Mouse (Mus musculus) frontal cortex, adult (tissue): ENCODE measurements around the gene Fam43b.

Experiments
- ATAC-seq: cut with Nextera tagmentation; 2 replicates; pipeline ENCODE4 v1.9.2; 2017; ENCODE audit warnings: mild to moderate bottlenecking, moderate library complexity, mixed read lengths; ENCODE audit not compliant: low TSS enrichment

The Fam43b gene

DNA sequence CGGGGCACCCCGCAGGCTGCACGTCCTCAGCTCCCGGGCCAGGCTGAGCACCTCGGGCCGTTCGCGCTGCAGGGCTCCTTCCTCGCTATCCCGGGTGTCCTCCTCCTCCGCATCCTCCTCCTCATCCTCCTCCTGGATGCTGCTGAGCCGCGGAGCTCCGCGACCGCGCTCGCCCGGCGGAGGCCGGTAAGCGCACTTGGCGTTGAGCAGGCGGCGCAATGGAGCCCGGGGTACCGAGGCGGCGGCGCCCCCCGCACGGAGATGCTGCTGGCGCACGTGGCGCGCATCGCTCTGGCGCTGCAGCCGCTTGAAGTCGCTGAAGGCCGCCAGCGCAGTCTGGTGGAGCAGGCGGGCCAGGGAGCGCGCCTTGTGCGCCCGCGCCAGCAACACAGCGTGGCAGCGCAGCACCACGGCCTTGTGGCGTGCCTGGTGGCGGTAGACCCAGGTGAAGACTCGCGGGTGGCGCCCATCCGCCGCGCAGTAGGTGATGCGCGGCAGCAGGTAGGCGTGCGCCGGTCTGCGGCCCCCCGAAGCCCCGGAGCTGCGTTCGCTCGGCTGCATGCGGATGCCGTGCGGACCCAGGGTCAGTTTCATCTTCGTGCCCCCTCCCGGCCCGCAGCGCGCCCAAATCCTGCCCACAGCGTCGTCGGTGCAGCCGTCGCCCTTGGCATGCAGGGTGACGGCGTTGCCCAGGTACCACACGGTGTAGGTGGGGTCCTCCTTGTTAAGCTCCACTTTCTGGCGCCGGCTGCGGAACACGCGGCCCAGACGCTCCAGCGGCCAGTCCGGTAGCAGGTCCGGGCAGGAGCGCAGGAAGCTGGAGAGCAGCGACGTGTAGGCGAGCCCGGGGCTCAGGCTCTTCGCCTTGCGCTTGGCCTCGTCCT is 999 bp downstream of the Fam43b start:
- ATAC-seq, result peak; percentile 41

DNA sequence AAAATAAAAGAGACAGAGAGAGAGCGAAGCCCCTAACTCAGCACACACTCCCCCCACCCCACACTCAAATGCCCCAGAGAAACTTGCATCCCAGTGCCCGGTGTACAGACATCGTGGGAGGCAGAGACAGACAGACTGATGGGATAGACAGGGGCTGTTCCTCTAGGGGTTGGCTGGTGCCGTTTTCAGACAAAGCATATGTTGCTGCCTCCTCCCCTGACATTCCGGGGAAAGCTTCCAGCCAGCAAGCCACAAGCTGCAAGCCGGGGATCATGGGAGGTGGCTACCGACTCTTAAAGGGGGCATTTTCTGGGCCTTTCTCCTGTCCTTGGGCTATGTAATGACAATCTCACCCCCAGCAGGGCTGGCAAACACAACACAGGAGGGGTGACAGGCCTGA is 2.6 kb downstream of the Fam43b start:
- no peak for ATAC-seq

DNA sequence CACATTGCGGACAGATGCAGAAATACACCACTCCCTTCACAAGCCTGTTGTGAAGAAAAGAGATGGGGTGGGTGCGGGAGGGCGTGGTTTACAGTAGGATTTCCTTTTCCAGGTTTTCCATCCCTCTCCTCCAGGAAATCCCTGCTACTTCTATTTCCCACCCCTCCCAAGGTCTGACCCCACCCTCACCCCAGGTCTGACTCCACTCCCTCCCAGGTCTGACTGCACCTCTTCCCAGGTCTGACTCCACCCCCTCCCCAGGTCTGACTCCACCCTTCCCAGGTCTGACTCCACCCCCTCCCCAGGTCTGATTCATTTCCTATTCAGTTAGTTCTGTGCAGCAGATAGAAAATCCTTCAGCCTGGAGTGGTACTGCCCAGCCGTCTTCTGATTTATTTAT is 12.5 kb downstream of the Fam43b start:
- ATAC-seq, result no peak

DNA sequence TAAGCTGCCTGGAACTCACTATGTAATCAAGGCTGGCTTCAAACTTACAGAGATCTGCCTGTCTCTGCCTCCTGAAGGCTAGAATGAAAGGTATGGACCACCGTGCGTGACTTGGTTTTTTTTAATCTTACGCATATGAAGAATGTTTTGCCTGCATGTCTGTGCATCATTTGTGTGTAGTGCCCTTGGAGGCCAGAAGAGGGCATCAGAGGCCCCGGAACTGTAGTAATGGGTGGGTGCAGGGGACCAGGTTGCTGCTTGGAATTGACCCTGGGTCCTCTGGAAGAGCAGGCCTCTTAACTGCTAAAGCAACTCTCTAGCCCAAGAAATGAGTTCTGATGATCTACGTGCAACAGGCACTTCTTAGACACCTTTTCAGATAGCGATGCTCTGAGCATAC is 13.9 kb downstream of the Fam43b start:
- ATAC-seq, result no peak

DNA sequence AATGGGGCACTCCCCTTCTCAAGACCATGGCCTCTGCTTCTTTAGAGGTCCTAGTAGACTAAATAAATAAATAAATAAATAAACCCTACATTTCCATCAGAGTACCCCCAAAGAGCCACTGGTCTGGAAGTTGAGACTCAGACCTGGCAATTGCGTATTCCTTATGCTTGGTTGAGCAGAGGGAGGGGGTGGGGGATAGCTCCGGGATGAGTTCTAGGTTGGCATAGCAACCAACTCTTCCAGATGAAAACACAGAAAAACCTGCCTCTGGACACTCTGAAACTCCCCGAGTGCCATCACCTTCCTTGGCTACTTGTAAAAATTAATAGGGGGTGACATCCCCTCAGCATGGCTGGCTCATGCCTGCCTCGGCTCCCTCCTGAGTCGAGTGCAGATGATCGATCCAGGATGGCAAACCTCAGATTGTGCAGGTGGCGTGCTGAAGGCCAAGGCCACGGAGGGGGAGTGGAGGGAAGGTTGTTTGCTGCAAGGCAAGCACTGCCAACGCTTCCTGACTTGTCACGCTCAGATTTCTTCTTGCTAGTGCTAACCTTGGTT is 16.1 kb downstream of the Fam43b start:
- ATAC-seq, result no peak

DNA sequence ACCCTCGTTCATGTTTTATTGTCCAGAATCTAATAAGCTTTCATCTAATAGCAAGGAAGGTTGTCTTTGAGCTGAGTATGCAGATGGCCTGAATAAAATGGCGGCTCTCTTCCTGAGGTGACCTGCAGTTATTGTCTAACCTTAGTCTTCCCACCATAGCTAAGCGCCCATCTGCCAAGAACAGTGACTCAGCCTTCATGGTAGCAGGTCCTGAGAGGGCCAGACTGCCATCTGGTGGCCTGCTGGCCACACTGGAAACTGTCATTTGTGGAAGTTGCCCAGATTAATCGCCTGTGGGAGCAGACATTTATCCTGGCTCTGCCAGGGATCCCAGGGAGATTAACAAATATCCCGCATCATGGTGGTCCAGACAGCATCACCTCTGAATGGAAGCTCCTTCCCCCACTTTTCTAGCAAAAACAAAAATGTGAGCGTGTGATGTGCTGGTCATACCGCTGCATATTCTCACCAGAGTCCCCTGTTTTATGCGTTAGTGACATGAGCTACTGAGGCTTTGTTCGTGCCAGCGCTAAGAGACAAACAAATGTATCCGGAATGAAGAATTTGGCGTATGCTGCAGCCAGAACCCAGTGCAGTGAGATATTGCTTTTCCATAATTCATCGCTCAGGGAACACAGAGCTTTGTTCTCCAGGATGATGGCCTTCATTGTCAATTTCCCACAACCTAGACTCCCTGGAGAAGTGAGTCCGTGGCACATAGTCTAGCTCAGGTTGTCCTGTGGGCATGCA is 17.1 kb downstream of the Fam43b start:
- ATAC-seq, result peak; percentile 76; the same call in 1 of the 2 replicates

DNA sequence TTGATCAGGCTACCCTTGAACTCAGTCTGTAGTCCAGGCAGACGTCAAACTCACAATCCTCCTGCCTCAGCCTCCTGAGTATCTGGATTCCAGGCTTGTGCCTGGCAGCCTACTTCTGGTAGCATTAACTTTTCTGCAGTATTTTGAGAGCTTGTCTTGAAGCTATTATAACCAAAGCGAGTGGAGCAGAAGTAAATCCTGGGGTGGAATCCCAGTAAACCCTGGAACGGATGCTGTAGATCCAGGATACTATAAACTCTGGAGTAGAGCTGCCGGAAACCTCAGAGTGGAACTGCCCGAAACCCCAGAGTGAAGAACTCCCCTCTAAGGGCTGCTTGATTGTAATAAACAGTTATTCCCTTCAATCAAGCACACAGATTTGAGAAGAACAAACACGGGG is 18.8 kb downstream of the Fam43b start:
- no peak for ATAC-seq

DNA sequence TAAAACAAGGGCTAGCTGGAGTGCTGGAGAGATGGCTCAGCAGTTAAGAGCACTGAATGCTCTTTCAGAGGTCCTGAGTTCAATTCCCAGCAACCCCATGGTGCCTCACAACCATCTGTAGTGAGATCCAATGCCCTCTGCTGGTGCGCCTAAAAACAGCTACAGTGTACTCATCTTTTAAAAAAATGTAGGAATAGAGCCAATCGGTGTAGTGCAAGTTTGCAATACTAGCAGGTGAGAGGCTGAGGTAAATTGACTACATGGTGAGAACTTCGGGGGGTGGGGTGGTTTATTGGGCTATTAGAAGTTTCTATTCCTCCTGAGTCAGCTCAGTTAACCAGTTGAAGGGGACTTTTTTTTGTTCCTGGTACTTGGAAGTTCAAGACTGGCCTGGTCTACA is 21.2 kb downstream of the Fam43b start:
- ATAC-seq, result no peak

DNA sequence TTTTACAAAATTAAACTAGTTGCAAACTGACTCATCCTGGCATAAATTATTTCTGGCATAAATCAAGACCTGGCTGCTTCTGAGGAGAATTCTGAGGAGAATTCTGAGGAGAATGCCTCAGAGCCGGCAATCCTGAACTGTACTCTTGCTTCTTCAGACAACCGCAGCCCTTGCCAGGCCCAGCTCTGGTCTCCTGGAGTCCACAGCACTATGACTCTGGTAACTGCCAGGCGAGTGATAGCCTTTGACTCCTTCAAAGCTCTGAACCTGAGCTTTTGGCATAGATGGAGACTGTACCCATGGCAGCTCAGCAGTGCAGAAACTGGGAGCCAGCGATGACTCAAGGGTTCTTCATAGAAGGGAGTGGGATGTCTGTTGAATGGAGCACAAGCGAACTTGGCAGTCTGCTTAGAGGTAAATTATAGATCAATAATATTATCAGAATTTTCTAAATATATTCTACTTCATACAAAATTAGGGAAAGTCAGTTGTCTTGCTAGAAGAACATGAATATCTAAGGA is 25.3 kb downstream of the Fam43b start:
- no peak; the same call in 1 of the 2 replicates for ATAC-seq

DNA sequence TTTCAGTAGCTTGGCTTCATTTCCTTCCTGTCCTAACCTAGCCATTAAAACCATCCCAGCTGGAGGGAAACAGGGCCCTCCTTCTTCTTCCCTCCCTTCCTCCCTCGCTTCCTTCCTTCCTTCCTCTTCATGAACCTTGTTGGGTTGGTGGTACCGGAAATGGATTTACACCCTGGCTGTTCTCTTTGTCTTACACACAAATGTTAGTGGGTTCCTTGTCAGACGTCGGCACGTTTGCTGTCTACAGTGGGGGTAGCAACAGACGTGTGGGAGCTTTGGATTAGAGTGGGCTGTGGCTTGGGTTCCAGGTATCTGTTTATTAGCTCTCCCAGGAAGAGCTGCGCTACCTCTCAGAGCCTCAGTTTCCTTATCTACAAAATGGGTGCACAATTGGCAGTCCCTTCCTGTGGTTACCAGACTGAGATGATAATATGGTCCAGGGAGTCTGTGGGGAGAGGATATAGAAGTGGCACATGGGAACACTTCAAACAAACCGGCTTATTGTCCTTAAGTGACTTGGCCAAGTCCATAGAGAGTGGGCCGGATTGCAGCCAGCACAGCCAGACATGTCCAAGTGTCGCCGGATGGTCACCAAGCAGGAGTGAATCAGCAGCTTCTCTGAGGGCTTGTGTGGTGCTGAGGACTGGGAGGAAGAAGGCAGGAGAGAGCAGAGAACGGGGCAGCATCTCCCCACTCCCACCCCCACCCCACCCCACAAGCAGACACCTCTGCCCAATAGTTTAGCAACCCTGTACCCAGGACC is 27.6 kb downstream of the Fam43b start:
- ATAC-seq, result no peak

DNA sequence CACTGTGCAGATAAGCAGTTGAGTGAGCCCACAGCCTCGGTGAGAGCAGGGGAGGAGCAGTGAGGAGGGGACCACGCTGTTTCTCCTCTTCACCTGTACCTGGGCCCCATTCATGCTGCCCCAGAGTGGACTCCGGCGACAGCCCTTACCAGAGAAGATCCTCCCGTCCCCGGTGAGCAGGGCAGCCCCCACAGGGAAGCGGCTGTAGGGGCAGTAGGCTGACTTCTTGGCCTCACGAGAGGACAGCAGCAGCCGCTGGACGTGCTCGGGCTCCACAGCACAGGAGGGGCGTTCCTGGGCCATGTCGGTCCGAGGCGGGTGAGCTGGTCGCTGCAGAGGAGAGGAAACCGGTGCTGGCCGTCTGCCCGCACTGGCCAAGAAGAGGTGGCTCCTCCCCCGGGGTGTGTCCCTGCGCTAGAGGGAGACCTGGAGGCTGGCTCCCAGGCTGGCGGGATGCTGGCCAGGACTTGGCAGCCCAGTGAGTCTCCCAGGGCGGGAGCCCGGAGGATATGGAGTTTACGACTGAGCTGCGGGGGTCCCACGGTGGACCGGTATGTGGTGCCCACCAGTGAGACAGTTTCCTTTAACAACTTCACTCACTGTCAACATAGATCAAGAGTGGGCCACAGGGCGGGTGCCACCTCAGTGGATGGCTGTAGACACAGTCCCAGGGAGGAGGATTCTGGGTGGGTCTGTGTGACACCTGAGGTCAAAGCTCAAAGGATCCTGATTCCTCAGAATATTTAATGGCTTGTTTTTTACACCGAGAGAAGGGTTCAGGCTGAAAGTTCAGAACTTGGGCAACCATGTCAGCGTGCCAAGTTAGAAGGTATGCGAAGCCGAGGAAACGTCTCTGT is 28.5 kb downstream of the Fam43b start, which contains the start of gene Cda:
Cda (minus strand) TSS at position 352 of the 857 bp plus-strand sequence.
- peak; percentile 69; the same call in 1 of the 2 replicates for ATAC-seq

DNA sequence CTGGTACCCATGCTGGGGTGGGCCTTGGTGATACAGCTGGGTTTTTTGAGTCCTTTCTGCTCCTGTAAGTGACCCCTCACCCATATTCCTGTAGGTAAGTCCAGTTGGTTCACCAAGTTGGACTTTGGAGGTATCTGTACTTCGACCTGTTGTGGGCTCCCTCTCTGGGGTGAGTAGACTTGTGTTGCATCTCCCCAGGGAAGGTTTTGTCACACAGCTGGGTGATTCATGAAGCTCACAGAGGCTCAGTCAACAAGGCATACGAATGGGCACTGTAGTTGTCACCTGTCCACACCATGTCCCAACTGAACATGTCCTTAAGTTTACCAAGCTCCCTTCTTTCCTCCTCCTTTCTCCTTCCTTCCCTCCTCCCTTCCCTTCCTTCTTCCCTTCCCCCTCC is 29.8 kb downstream of the Fam43b start:
- no peak for ATAC-seq

DNA sequence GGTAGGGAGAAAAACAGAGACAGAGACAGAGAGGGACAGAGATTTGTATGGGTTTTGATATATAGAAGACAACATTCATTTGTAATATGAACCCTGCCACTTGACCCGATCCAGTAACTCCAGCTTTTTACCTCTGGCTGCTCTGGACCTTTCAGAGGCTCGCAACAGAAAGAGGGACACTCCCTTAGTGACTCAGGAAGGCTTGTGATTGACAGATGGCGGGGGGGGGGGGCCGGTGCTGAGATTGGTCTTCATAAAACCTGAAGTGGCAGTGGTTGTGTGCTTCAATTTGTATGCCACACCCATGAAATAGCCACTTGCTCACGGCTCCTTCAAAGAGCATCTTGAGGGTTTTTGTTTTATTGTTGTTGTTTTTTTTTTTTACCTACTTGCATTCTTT is 32.8 kb downstream of the Fam43b start:
- no peak for ATAC-seq

DNA sequence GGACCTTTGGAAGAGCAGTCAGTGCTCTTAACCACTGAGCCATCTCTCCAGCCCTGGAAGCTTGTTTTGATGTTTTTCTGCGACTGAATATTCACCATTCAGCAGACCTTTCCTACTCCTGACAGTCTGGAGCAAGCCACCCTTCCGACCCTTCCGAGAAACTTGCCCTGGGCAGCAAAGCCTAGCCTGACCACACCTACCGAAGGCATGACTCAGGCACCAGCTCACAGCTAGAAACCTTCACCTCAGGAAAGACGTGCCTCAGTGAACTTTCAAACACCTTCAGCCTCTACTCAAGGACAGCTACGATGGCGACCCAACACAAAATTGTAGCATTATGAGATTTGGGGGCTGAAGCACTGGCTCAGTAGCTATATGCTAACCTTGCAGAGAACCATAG is 33.4 kb downstream of the Fam43b start:
- ATAC-seq, result no peak

DNA sequence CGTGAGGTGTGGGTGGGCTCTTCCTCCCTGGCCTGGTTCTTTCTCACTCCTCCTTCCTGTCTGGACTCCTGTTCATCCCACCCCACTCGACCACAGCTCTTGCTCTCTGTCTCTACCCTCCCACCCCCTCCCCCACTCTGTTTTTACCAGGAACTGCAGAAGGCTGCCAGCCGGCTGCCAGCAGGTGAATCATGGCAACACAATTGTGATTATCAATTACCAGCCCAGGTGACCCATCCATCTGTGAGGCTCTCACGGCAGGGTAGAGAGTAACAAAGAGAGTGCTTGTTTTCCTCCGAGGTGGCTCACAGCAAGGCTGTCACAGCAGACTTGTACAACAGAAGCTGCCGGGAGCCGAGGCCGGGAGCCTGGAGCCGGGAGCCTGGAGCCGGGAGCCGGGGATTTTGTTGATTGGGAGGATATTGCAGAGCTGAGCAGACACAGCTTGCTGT is 34.9 kb downstream of the Fam43b start:
- peak; percentile 57; the same call in 1 of the 2 replicates for ATAC-seq

DNA sequence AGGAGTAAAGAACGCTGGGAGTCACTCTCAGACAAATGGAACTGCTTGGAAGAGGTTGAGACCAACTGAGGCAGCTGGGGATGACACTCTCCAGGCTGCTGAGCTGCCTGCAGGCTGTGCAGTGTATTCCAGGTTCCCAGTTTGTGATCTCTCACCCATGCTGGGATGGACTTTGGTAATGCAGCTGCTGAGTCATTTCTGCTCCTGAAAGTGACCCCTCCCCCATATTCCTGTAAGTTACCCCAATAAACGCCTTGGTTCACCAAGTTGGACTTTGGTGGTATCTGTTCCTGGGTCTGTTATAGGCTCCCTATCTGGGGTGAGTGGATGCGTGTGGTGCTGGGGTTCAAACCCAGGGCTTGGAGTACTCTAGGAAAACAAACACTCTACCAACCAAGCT is 38.2 kb downstream of the Fam43b start:
- no peak for ATAC-seq

DNA sequence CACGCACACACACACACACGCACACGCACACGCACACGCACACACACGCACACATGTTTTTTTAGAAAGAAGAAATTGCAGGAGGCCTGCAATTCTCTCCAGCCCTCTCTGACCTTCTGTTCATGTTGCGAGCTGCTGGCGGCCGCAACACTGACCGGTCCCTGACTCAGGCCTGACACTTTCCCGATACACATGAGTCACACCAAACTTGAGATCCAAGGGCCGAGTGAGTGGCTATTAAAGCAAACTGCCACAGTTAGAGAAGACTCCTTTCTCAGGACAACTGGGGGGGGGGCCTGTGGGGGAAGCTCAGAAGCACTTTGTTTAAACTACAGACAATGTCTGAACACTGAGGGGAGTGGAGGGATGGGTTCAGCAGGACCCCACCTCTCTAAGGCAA is 39.8 kb downstream of the Fam43b start:
- ATAC-seq, result no peak

DNA sequence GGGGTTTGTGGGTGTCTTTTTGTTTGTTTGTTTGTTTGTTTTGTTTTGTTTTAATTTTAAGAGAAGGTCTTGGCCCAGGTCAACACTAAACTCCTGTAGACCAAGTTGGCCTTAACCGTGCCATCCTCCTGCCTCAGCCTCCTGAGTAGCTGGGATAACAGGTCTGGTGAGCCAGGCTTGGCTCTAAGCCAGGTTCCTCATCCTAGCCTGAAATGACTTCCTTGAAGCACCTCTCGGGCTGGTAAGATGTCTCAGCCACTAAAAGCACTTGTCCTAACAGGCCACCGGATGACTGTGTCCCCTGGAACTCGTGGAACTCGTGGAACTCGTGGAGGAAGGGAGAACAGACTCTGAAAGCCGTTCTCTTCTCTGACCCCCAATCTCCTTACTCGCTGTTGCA is 40.2 kb downstream of the Fam43b start:
- no peak for ATAC-seq

DNA sequence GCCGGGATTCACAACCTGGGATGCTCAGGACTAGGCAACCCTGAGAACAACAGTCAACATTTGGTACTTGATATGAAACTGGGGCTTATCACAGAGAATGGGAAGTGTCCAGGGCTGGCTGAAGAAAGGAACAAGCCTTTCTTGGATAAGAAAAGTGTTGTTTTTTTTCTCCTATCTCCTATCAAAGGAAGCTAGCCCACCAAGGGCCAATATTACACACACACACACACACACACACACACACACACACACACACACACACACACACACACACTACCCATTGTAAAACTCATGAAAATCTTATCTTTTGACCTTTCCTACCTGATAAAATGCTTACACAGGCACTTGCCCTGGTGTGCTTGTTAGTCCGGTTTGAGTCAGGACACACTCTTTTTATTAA is 40.8 kb downstream of the Fam43b start:
- ATAC-seq, result no peak

DNA sequence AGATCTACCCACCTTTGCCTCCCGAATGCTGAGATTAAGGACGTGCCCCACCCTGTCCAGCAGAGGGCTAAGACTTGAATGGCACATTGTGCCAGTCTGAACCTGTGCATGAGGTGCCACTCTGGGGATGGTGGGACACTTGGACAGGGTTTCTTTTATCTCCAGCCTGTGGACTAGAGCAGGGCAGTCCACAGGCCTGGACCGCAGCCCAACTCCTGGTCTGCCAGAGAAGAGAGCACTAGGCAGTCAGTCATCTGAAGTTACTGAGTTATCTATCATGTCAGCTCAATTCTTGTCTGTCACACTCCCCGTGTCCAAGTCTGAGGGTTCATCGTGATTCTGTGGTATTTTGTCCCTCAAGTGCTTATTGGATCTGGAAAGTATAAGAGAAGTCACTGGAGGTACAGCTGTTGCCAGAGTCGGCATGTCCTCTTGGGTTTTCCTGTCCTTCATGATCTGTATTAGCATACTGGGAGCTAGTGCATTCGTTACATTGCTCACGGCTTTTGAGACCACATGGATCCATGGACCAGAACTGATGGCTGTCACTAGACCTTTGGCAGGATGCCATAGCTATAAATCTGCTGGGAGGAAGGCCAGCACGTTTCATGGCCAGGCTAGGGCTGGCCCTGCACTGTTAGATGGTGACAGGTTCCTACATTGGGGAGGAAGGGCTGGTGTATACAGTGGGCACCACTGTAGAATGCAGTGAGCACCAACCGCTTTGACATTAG is 42.7 kb downstream of the Fam43b start:
- no peak for ATAC-seq
